Mouse (Mus musculus) heart, postnatal 0 days (tissue): Measurements from ENCODE around the gene Myo10.

Experiments used
- CTCF ChIP-seq: IDR thresholded peaks from 2 replicates; pipeline ENCODE4 v1.5.1; 2016; ENCODE audit warnings: antibody characterized with exemption, control low read depth, low read depth
- EP300 ChIP-seq: IDR thresholded peaks from 2 replicates; pipeline ENCODE4 v1.6.1; 2016; ENCODE audit warnings: antibody characterized with exemption, low read depth

GRCm38 (mm10) chr15:25834282-25834681 is 212.0 kb downstream of the Myo10 start:
- TF ChIP-seq CTCF: no peak
- TF ChIP-seq EP300: no peak
